Mouse (Mus musculus) thymus, postnatal 4 days (tissue): ENCODE measurements around the gene Agbl4.
"Not testable (repeated sequence)": the region's sequence is repeated elsewhere in the genome, so short reads cannot be mapped to it uniquely, and the experiment has no call there.

Experiments
- DNase-seq: peaks from one replicate; pipeline ENCODE4 v3.0.0; 2021

The Agbl4 gene

GRCm38 (mm10) chr4:110921013-110921412 lies 523.6 kb downstream of the Agbl4 start:
- DNase-seq, result no peak

DNA sequence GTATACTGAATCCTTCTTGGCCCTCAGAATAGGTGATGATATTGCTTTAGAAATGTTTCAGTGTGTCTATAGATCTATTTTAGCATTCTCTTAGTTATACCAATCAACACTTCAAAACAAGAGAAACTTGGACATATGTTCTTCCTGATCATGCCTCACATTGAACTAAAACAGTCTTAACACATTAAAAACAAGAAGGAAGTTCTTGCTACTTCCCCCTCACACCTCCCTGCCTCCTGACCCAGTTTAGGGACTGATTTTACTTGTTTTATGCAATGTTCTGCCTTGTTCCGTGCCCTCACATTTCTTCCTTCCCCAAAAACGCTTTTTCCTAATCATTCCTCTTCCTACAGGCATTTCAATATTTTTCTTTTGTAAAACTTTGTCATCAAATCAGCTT lies 604.2 kb downstream of the Agbl4 start:
- no peak for DNase-seq

DNA sequence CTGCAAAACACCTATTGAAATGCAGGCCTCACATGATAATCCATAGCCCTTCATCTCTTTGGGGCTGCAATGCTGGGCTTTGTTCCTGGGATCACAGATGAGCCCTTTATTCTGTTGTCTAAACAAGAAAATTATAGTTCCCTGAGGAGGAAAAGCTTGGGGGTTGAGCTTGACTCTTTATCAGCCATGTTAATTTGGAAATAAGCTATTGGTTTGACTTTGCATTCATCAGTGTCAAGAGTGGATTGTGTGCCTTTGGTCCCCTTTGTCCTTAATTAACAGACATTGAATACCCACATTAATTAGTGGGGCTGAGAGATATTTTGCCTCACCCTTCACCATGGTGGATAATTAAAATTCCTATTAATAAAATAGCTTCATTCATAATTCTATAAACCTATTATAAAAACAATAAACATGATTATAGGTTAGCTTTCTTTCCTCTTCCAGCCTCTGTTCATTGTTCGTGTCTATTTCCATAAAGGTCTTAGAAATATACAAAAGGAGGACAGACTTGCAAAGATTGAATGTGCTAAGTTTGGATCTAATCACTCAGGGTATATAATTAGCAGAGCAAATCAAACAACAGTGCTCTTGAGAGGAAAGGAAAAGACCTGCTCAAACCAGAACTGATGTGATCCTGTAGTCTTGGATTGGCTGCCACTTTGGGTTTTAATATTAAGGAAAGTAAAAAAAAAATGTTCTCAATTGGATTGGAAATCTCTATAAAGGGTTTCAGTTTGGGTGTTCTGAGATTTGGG lies 607.4 kb downstream of the Agbl4 start:
- no peak for DNase-seq

DNA sequence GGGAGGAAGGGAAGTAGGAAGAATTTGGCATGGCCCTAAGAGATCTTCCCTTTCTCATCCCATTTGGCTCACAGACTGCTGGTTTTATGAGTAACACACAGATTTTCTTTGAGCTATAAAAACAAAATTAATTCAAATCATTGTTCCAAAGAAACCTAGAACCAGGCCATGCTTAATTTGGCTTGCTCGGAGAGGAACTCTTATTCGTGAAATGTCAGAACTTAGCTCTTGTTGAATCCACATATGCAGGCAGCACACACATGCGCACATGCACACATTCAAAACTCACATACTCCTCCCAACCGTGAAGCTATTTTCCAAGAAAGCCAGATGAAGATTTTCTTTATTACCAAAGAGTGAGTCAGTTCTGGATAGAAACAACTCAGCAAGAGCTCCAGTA lies 621.9 kb downstream of the Agbl4 start:
- no peak for DNase-seq

DNA sequence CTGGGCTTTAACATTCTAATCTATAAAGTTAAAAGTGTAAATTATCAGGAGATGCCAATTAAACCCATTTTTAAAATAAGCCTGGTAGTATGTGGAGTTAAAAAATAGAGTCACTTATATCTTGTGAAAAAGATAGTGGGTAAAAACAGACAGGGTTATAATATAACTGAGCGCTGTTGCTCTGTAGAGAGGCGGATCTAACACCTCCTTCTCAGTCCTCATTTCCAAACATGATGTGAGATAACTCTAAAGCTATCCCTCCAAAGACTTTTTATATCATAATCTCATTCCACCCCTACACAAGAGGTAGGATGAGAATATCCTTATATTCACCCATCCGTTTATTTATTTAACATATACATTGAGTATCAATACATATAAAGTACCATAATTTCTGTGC lies 669.9 kb downstream of the Agbl4 start:
- no peak for DNase-seq

DNA sequence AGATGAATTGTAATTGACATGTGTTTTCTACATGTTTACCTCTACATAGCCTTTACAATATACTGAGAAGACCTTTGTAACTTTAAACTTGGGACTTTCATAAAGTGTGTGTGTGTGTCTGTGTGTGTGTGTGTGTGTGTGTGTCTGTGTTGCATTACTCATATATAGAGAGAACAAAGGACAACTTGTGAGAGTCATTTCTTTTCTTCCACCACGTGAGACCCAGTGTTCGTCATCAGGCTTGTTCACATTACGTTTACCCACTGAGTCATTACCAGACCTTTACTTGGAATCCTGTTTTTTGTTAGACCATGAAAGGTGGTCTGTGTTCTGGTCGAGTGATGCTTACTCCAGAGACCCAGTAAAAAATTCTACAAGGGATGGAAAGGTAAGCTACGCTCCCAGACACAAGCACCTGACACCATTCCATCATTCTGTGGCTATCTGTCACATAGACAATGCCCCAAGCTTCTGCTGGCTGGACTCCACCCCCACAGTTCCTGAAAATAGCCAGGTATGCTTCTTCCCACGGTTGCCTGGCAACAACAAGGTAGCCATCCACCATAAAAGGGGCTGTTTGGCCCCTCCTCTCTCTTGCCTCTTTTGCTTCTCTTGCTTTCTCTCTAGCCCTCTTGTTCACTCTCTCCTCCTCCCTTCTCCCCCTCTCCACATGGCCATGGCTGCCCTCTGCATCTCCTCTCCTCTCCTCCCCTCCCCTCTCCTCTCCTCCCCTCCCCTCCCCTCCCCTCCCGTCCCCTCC lies 676.5 kb downstream of the Agbl4 start:
- no peak for DNase-seq

GRCm38 (mm10) chr4:111074701-111075154 lies 677.3 kb downstream of the Agbl4 start:
- no peak for DNase-seq

DNA sequence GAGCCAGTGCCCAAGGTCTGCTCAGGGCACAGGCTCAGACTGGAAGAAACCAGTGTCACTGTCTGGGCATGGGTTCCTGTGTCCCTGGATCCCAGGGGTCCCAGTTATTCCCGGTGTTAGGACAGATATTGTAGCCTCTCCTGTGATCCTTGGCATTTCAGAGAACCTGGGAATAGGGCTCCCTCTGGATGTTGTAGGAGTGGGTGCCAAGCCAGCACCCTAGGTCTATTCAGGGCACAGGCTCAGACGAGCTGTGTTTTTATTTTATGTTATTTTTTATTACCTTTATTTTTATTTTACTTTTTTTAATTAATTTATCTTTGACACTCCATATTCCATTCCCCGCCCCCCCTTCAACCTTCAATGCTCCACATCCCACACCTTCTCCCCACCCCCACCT lies 680.3 kb downstream of the Agbl4 start:
- no peak for DNase-seq

DNA sequence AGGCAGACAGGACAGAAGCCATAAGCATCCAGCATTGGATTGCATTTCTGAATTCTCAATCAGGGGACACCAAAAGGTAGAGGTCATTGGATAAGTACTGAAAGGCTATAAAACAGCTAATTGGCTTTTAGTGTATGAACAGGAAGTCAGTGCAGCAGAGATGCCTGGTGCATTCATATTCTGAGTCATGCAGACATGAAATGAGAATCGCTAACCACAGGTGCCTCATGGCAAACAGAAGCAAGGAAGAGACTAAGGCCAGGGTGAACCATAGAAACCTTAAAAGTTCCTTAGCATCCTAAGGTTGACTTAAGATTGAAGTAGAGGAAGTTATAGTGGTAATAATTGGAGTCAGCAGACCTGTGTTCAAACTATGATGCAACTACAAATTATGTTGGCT lies 687.9 kb downstream of the Agbl4 start:
- no peak for DNase-seq

DNA sequence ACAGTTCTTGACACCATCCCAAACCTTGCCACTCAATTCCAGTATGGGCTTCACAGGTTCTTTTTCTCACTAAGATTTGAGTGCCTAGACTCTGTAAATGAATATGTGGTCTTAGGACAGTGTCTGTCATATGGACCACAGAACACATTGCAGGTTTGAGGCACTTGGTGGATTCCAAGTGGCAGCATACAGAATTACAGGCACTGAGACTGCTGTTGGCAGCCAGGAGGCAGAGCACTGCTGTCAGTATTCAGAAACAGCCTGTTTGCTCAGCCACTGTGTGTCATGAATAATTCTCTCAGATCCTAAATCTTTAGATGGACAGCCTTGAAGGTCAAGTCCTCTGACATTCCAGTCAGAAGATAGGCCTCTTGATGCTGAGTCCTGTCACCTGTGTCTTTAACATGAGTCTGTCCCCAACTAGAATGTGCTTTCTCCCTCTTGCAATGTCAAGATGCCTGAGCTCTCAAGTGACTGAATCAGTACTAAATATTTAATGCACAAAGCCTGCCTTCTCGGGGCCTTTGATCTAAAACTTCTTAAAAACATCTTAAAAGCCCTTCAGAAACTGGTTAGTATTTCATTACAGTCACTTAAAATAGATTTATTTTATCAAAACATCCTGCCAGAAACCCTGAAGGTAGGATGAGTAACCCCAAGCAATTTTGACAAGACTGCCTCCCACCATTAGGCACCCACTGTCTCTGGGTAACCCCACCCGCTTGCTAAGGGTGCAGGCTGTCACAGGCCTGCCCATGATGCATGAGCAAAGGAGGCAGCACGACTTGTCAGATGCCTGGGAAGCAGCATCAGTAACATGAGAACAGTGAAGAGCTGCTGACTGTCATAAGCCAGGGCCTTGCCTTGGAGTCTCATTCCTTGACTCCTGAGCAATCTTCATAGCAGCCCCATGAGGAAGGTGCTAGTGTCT lies 739.0 kb downstream of the Agbl4 start:
- DNase-seq, result no peak

- DNase-seq, result no peak
These were observed 750.3 kb downstream of the Agbl4 start for GRCm38 (mm10) chr4:111147748-111148147.

DNA sequence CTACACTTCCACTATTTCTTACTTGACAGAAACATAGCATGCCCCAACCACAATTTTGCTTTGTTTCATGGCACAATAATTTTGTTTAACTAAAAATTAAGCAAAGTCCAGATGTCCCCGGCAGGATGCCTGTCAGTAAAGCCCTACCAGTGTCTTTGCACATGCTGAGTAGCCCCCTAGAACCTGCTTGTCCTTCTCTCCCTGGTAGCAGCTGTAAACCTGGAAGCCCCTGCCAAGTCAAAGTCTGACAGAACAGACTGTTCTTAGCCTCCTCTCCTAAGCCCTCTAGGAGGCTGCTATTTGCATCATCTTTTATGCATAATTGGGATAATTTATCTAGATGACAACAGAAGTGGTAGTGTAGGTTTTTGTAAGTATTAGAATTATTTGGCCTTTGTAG lies 758.4 kb downstream of the Agbl4 start:
- DNase-seq, result no peak

- DNase-seq, result no peak
These were observed 784.0 kb downstream of the Agbl4 start for GRCm38 (mm10) chr4:111181478-111181877.

- no peak for DNase-seq
These were observed 802.6 kb downstream of the Agbl4 start for GRCm38 (mm10) chr4:111200100-111200499.

- DNase-seq, result no peak
These were observed 817.8 kb downstream of the Agbl4 start for GRCm38 (mm10) chr4:111215191-111215762.

- not testable (repeated sequence) for DNase-seq
These were observed 821.6 kb downstream of the Agbl4 start for GRCm38 (mm10) chr4:111219030-111219429.

DNA sequence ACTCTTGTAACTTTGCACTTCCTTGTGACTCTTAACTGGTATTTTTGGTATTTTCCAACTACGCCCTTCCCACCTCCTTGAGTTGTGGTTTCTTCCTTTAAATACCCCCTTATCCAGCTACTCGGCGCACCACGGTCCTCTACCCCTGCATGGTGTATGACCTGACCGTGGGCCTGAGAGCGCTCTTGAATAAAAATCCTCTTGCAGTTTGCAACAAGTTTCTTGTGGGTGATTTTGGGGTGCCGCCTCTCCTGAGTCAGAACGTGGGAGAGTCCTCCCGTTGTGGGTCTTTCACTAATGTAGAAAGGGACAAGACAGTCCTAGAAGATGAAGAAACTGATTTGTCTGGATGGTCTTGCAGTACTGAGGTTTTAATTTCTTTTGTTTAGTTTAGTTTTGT lies 822.1 kb downstream of the Agbl4 start:
- DNase-seq, result not testable (repeated sequence)

DNA sequence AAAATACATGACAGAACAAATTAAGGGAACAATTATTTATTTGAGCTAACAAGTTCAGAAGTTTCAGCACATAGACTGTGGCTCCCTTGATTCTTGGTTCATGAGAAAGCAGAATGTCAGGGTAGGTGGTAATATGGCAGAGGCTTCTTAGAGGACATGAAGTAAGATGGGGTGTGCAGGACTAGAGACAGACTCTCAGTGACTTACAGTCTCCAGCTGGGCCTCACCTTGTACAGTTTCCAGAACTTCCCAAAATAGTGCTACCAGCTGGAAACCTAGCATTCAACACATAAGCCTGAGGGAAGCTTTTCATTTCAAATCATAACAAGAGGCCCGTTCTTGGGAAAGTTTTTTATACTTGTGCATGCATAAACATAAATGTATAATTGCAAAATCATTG lies 836.4 kb downstream of the Agbl4 start:
- DNase-seq, result no peak

- no peak for DNase-seq
These were observed 854.5 kb downstream of the Agbl4 start for GRCm38 (mm10) chr4:111251917-111252316.

- no peak for DNase-seq
These were observed 858.0 kb downstream of the Agbl4 start for GRCm38 (mm10) chr4:111255499-111255898.

DNA sequence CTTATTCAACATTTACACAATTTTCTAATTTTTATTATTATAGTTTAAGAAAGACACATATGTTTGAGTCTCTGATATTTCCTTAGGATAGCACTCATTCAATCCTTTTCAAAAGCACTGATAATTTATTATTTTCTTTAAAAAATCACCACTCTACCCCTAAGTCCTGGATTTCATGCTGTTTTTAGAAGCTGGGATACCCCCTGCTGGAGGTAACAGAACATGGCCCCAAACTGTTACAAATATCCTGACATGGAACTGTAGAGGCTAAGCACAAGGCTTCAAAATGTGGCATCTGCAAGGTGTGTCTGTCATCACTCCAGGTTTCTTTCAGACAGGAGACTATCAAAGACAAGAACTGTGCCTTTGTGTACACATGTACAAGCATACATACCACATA lies 859.5 kb downstream of the Agbl4 start:
- DNase-seq, result no peak

DNA sequence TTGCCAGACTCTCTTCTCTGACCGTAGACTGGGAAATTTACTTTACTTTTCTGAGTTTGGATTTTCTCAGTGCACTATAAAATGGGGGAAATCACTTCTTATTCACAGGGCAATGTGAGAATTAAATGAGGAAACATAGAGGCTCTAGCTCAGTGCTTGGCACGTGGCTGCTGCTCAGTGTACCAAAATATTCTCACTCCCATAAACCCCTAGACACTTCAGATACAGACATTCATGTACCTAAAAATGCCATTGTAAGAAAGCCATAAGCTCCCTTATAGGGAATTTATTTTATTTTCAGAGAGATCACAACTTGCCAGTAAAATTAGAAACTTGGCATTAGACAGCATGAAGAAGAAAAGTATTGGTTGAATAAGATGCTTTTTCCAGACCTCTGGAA lies 883.5 kb downstream of the Agbl4 start:
- DNase-seq, result no peak

GRCm38 (mm10) chr4:111281836-111282235 lies 884.4 kb downstream of the Agbl4 start:
- no peak for DNase-seq
